Mouse (Mus musculus) cerebellum, adult 18-20 months (tissue): Measurements from ENCODE around the gene F930015N05Rik.
A peak's percentile ranks its signal among the peaks of the same experiment; 100 is the strongest.

ENCODE experiments used
- DNase-seq, 2 experiments: peaks; one replicate each; pipeline ENCODE4 v3.0.0; 2021

F930015N05Rik gene

GRCm38 (mm10) chr11:64436412-64436727 is at the start of gene F930015N05Rik:
Gene F930015N05Rik, minus strand, starts transcription at chr11:64436653.
- no peak for DNase-seq

GRCm38 (mm10) chr11:64481445-64481844 is 45.0 kb upstream of the F930015N05Rik start:
- DNase-seq = no peak

- DNase-seq = no peak
These were observed 37.2 kb upstream of the F930015N05Rik start for GRCm38 (mm10) chr11:64473679-64474078.

- no peak for DNase-seq
These were observed 34.2 kb upstream of the F930015N05Rik start for GRCm38 (mm10) chr11:64470689-64471088.

- no peak for DNase-seq
These were observed 32.3 kb upstream of the F930015N05Rik start for GRCm38 (mm10) chr11:64468737-64469136.

GRCm38 (mm10) chr11:64461746-64462145 is 25.3 kb upstream of the F930015N05Rik start:
- no peak for DNase-seq

- no peak for DNase-seq
These were observed 12.3 kb upstream of the F930015N05Rik start for GRCm38 (mm10) chr11:64448586-64449315.

GRCm38 (mm10) chr11:64445227-64445626 is 8.8 kb upstream of the F930015N05Rik start:
- no peak for DNase-seq

- no peak for DNase-seq
These were observed 6.2 kb upstream of the F930015N05Rik start for GRCm38 (mm10) chr11:64442701-64443100.

GRCm38 (mm10) chr11:64442119-64442518 is 5.7 kb upstream of the F930015N05Rik start:
- peak; percentile 10 to 29 for DNase-seq

GRCm38 (mm10) chr11:64438909-64439308 is 2.5 kb upstream of the F930015N05Rik start:
- DNase-seq = no peak

GRCm38 (mm10) chr11:64437721-64438120 is 1.3 kb upstream of the F930015N05Rik start:
- DNase-seq = no peak

GRCm38 (mm10) chr11:64436791-64437298 is 392 bp upstream of the F930015N05Rik start:
- no peak for DNase-seq

- DNase-seq = no peak
These were observed 674 bp downstream of the F930015N05Rik start for GRCm38 (mm10) chr11:64435546-64436411.

GRCm38 (mm10) chr11:64434611-64435545 is 1.6 kb downstream of the F930015N05Rik start, which contains the start of gene Hs3st3a1:
Gene Hs3st3a1, plus strand, starts transcription at chr11:64435332.
- no peak for DNase-seq

- no peak for DNase-seq
These were observed 17.5 kb downstream of the F930015N05Rik start for GRCm38 (mm10) chr11:64418969-64419368.

- no peak for DNase-seq
These were observed 35.8 kb downstream of the F930015N05Rik start for GRCm38 (mm10) chr11:64400534-64401093.

- DNase-seq = no peak
These were observed 38.8 kb downstream of the F930015N05Rik start for GRCm38 (mm10) chr11:64397612-64398011.

GRCm38 (mm10) chr11:64396949-64397348 is 39.5 kb downstream of the F930015N05Rik start:
- DNase-seq = no peak

- peak; percentile 1 for DNase-seq
These were observed 40.0 kb downstream of the F930015N05Rik start for GRCm38 (mm10) chr11:64396331-64396881.

GRCm38 (mm10) chr11:64386333-64386732 is 50.1 kb downstream of the F930015N05Rik start:
- no peak for DNase-seq
